Mouse (Mus musculus) E14TG2a.4 (cell line): ENCODE results near the gene Gclc.

ENCODE experiments used
- CTCF ChIP-seq: conservative IDR thresholded peaks from 2 replicates; pipeline ENCODE4 v1.5.1; 2014; ENCODE audit warnings: low read length
- POU5F1 ChIP-seq: IDR thresholded peaks from 2 replicates; pipeline ENCODE4 v1.6.1; 2014; ENCODE audit warnings: low read length, borderline replicate concordance

- no peak for TF ChIP-seq CTCF
- no peak for TF ChIP-seq POU5F1
Observed at GRCm38 (mm10) chr9:77835122-77835521, 80.8 kb downstream of the Gclc start.
